Mouse (Mus musculus) thymus, postnatal 4 days (tissue): ENCODE results near the gene Clspn.

Experiments
- DNase-seq: peaks from one replicate; pipeline ENCODE4 v3.0.0; 2021

The Clspn gene

GRCm38 (mm10) chr4:126567243-126567642 lies 10.5 kb downstream of the Clspn start:
- no peak for DNase-seq

GRCm38 (mm10) chr4:126569783-126570182 lies 13.0 kb downstream of the Clspn start:
- DNase-seq, result no peak

GRCm38 (mm10) chr4:126576281-126576680 lies 19.5 kb downstream of the Clspn start:
- no peak for DNase-seq

GRCm38 (mm10) chr4:126577920-126578319 lies 21.2 kb downstream of the Clspn start:
- DNase-seq, result no peak

GRCm38 (mm10) chr4:126579077-126579476 lies 22.3 kb downstream of the Clspn start:
- no peak for DNase-seq

- no peak for DNase-seq
Measured at GRCm38 (mm10) chr4:126585739-126586138, 29.0 kb downstream of the Clspn start.

GRCm38 (mm10) chr4:126592039-126592438 lies 35.3 kb downstream of the Clspn start:
- DNase-seq, result no peak

GRCm38 (mm10) chr4:126599971-126600754 lies 43.4 kb downstream of the Clspn start:
- peak; percentile 73 for DNase-seq

GRCm38 (mm10) chr4:126601597-126602444 lies 45.1 kb downstream of the Clspn start:
- no peak for DNase-seq

GRCm38 (mm10) chr4:126602445-126602762 lies 45.7 kb downstream of the Clspn start:
- no peak for DNase-seq

GRCm38 (mm10) chr4:126604141-126604540 lies 47.4 kb downstream of the Clspn start:
- no peak for DNase-seq

GRCm38 (mm10) chr4:126605751-126606150 lies 49.0 kb downstream of the Clspn start:
- peak; percentile 28 for DNase-seq

- DNase-seq, result peak; percentile 19
Measured at GRCm38 (mm10) chr4:126609606-126610181, 53.0 kb downstream of the Clspn start, which contains the start of gene 5730409E04Rik. TSS of gene 5730409E04Rik (plus strand) at chr4:126609818.

- DNase-seq, result no peak
Measured at GRCm38 (mm10) chr4:126611991-126612390, 55.3 kb downstream of the Clspn start.

- DNase-seq, result no peak
Measured at GRCm38 (mm10) chr4:126616312-126616711, 59.6 kb downstream of the Clspn start.

- DNase-seq, result peak; percentile 13
Measured at GRCm38 (mm10) chr4:126619691-126620330, 63.1 kb downstream of the Clspn start.

GRCm38 (mm10) chr4:126620349-126620874 lies 63.7 kb downstream of the Clspn start:
- DNase-seq, result no peak

GRCm38 (mm10) chr4:126627021-126627681 lies 70.4 kb downstream of the Clspn start:
- no peak for DNase-seq

GRCm38 (mm10) chr4:126631922-126632321 lies 75.2 kb downstream of the Clspn start:
- DNase-seq, result no peak

- no peak for DNase-seq
Measured at GRCm38 (mm10) chr4:126632668-126633067, 75.9 kb downstream of the Clspn start.

- DNase-seq, result no peak
Measured at GRCm38 (mm10) chr4:126636330-126636729, 79.6 kb downstream of the Clspn start.

GRCm38 (mm10) chr4:126637446-126637845 lies 80.7 kb downstream of the Clspn start:
- DNase-seq, result no peak
